ENCODE assay signal across 21 mouse cellular contexts in the genomic region with DNA sequence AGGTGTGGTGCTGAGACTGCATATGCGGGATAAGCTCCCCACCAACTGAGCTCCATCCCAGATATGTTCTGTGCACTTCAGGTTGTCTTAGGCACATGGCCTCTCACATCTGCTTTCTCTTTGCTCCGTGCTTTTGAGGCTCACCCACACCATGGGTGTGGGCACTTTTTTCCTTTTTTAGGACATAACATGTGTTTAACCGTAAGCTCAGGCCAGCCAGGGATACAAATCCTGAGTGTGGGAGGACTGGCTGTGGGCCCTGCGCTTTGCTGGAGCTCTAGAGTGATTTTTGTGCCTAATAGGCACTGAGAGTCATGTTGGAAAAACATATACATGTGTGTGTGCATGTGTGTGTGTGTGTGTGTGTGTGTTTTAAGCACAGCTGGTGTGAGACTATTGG.
DNase-seq lines count a peak whose midpoint lies in the region; ATAC-seq lines count a peak whose summit lies in the region.
"Had no signal": no experiment of that assay in that cellular context is flagged by ENCODE, and none has a peak within 500 bp of the region (broad histone marks: within the 10 kb centered on the region; RNA-seq: fewer than 3 reads in every experiment).

No protein-coding gene starts in this region.

- H3K27me3 ChIP-seq in hindbrain, embryonic 10.5 days (ENCODE audit: insufficient read depth, poor library complexity, severe bottlenecking), result no peaks in the 10 kb centered on the region
- H3K27me3 ChIP-seq in hindbrain, embryonic 13.5 days, result no peaks in the 10 kb centered on the region
- H3K27me3 ChIP-seq: forebrain, embryonic 12.5 days; limb, embryonic 13.5 days; Patski had no signal

- peaks cover 41% of the 10 kb centered on the region for H3K36me3 ChIP-seq in hindbrain, embryonic 10.5 days
- no peaks in the 10 kb centered on the region for H3K36me3 ChIP-seq in hindbrain, embryonic 13.5 days
- H3K36me3 ChIP-seq: forebrain, embryonic 12.5 days had no signal

- ATAC-seq in hindbrain, embryonic 13.5 days (ENCODE audit: low FRiP score), result no peak
- ATAC-seq: activated CD4-positive, CD25-positive, alpha-beta regulatory T cell, adult 4 months; Patski had no signal

- H3K4me2 ChIP-seq in hindbrain, embryonic 13.5 days, result no peak overlapping the region
- H3K4me2 ChIP-seq: forebrain, embryonic 12.5 days; limb, embryonic 13.5 days had no signal

- H3K4me1 ChIP-seq in hindbrain, embryonic 10.5 days (replicated peaks), result peaks cover 40% of the 10 kb centered on the region
- H3K4me1 ChIP-seq in hindbrain, embryonic 13.5 days (replicated peaks), result peaks cover 25% of the 10 kb centered on the region

- DNase-seq in hindbrain, embryonic 10.5 days (ENCODE audit: low spot score), result no peak
- DNase-seq in right cerebral cortex, adult 2 months (ENCODE audit: low spot score in 2 of 2), result peak; percentile 45 to 61
- no peak for DNase-seq in right cerebral cortex, postnatal 14 days
- DNase-seq in left cerebral cortex, postnatal 14 days (ENCODE audit: low spot score in 2 of 2), result peak; percentile 48 to 85
- peak; percentile 77 for DNase-seq in telencephalon, adult 2 months (ENCODE audit: low read depth, low spot score)
- no peak for DNase-seq in spleen, adult 18-20 months
- no peak for DNase-seq in lung, postnatal 10 days
- DNase-seq: adrenal gland, postnatal 14 days; cerebellum, adult 8-10 months; heart, adult 18-20 months; heart, postnatal 4 days; kidney, adult 2 months; kidney, postnatal 25 days; lung, postnatal 36 days; thymus, postnatal 25 days had no signal

- intact Hi-C loops in left cerebral cortex, postnatal 14 days (cut with DNase I), result loop anchor here (5.0 kb wide), 1 partner anchor 37 kb away; no protein-coding TSS in a partner anchor

- H3K4me3 ChIP-seq in hindbrain, embryonic 10.5 days, result no peak overlapping the region
- H3K4me3 ChIP-seq in hindbrain, embryonic 13.5 days, result no peak overlapping the region
- H3K4me3 ChIP-seq: forebrain, embryonic 12.5 days; limb, embryonic 13.5 days; midbrain, embryonic 10.5 days had no signal

- no peaks in the 10 kb centered on the region for H3K9me3 ChIP-seq in hindbrain, embryonic 10.5 days
- no peaks in the 10 kb centered on the region for H3K9me3 ChIP-seq in hindbrain, embryonic 13.5 days
- H3K9me3 ChIP-seq: forebrain, embryonic 12.5 days; limb, embryonic 13.5 days; midbrain, embryonic 10.5 days had no signal

- no peak overlapping the region for H3K9ac ChIP-seq in hindbrain, embryonic 13.5 days
- H3K9ac ChIP-seq: forebrain, embryonic 12.5 days; limb, embryonic 13.5 days had no signal

- peak overlapping the region; percentile 13; the same call in 1 of the 2 replicates for H3K27ac ChIP-seq in hindbrain, embryonic 10.5 days
- no peak overlapping the region for H3K27ac ChIP-seq in hindbrain, embryonic 13.5 days
- H3K27ac ChIP-seq: forebrain, embryonic 12.5 days; limb, embryonic 13.5 days; midbrain, embryonic 10.5 days had no signal

- WGBS in hindbrain, embryonic 10.5 days, result 93% methylated on average over 4 of the region's 4 CpGs
- WGBS in hindbrain, embryonic 13.5 days, result 88% methylated on average over 4 of the region's 4 CpGs

Comparison
In these comparisons a context has a peak if more than half of its experiments do, and no peak if none do; other contexts are left out.
1. DNase-seq: peak in right cerebral cortex, adult 2 months (2 of 2), left cerebral cortex, postnatal 14 days (2 of 2) and telencephalon, adult 2 months (single experiment); none in hindbrain, embryonic 10.5 days (single experiment), right cerebral cortex, postnatal 14 days (single experiment), spleen, adult 18-20 months (0 of 2) and lung, postnatal 10 days (single experiment).